Comparison of ENCODE assay signal across 21 mouse cellular contexts in the genomic region with DNA sequence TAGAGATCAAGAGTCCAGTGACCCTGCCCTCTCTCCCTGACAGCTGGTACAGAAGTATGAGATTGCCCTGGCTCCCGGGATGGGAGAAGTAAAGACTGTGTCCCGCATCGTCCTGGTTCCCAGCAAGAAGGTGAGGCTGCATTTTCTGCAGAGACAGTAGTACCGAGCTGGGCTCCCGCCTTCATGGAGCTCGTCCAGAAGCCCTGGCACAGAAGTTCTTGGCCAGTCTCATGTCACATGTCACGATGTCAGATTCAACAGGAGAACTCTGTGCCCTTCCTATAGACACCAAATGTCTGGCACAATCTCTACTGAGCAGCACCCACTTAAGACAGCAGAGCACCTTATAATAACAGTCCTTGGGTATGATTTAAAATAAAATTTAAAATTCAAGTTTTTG. TPM values are rescaled to one million over a fixed set of nuclear protein-coding genes. Genes with fewer than 3 reads are reported as not detected.
"Had no signal": no experiment of that assay in that cellular context is flagged by ENCODE, and none has a peak within 500 bp of the region (broad histone marks: within the 10 kb centered on the region; RNA-seq: fewer than 3 reads in every experiment).

No protein-coding gene starts in this region.

- ATAC-seq: liver, embryonic 12.5 days had no signal

- DNase-seq: kidney, adult 8-10 months; kidney, postnatal 10 days; kidney, postnatal 36 days; layer of hippocampus, postnatal 36 days; liver; lung, adult 18-20 months; lung, postnatal 10 days; lung, postnatal 36 days; midbrain, embryonic 14.5 days; right cerebral cortex, adult 18-20 months; right cerebral cortex, postnatal 14 days; right cerebral cortex, postnatal 4 days; spleen, adult 18-20 months; thymus, postnatal 25 days had no signal

RNA-seq across cellular contexts. Expression of gene Prkag3, which starts 11.5 kb away (rescaled TPM):
- total RNA-seq: layer of hippocampus, postnatal 10 days; layer of hippocampus, postnatal 36 days; left cerebral cortex, adult 2 months; left cerebral cortex, postnatal 10 days; megakaryocyte-erythroid progenitor cell, adult 5-6 weeks had no signal
- polyA plus RNA-seq: liver, embryonic 12.5 days; midbrain, embryonic 11.5 days; midbrain, embryonic 14.5 days had no signal

RNA-seq across cellular contexts. Expression of gene Wnt6, which starts 34.2 kb away (rescaled TPM):
- total RNA-seq: megakaryocyte-erythroid progenitor cell, adult 5-6 weeks had no signal

RNA-seq across cellular contexts. Expression of gene Wnt10a, which starts 53.8 kb away (rescaled TPM):
- total RNA-seq: megakaryocyte-erythroid progenitor cell, adult 5-6 weeks had no signal
- polyA plus RNA-seq: liver, embryonic 12.5 days; liver, embryonic 15.5 days had no signal
